Mouse (Mus musculus) ES-CJ7 (cell line): Measurements from ENCODE around the gene AA792892.
"Not testable (repeated sequence)": the region's sequence is repeated elsewhere in the genome, so short reads cannot be mapped to it uniquely, and the experiment has no call there.

Experiments used
- DNase-seq: peaks from one replicate; pipeline ENCODE4 v3.0.0; 2011; ENCODE audit warnings: low read depth, low spot score

AA792892 gene

GRCm38 (mm10) chr5:94339449-94339848, at the start of gene AA792892:
Gene AA792892, plus strand, starts transcription at chr5:94339749.
- DNase-seq = not testable (repeated sequence)

DNA sequence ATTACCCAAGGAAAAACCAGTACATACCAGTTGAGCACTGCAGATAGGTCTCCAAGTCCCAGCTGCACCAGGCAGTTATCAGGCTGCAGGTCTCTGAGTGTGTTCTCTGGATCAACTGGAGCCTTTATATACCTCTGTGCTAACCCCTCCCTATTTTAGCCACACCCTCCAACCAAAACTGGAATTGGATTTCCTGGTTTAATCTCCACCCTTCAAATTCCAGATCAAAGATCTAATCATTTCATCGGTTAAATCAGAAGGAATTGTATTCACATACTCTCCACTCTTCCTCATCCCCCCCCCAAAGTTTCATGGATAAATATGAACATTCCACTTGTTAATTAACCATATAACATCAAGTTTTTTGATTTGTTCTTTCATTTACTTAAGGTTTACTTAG, 32.9 kb upstream of the AA792892 start, which contains the start of gene A430089I19Rik:
Gene A430089I19Rik (minus strand): TSS at position 101 of the 400 bp plus-strand sequence.
- not testable (repeated sequence) for DNase-seq

- DNase-seq = not testable (repeated sequence)
Measured at GRCm38 (mm10) chr5:94314135-94314534, 25.4 kb upstream of the AA792892 start, which contains the start of gene Gm6502. Gene Gm6502, plus strand, starts transcription at chr5:94314435.
